Mouse (Mus musculus) brain, adult 2 months (tissue): ENCODE measurements around the gene Eif4g3.
"Not testable (repeated sequence)": the region's sequence is repeated elsewhere in the genome, so short reads cannot be mapped to it uniquely, and the experiment has no call there.

ENCODE experiments used
- DNase-seq: peaks from one replicate; pipeline ENCODE4 v3.0.0; 2011; ENCODE audit warnings: low read depth, low spot score

Gene Eif4g3

DNA sequence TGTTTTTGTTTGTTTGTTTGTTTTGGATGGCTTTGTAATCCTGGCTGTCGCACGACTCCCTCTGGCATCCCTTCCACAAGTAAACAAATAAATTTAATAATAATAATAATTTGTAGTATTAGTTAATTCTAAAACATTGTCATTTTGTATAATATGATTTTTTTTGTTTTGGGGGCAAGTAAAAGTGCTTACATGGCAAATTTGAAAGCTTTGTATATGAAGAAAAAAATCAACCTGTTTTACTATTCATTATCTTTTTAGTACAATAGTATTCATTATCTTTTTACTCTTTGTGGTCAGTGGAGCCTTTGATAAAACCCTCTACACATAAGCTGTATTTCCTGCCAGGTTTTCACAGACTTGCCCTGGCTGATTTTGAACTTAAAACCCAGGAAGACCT, 29.9 kb downstream of the Eif4g3 start:
- DNase-seq, result no peak

GRCm38 (mm10) chr4:138023403-138024100, 30.7 kb downstream of the Eif4g3 start:
- DNase-seq, result no peak

DNA sequence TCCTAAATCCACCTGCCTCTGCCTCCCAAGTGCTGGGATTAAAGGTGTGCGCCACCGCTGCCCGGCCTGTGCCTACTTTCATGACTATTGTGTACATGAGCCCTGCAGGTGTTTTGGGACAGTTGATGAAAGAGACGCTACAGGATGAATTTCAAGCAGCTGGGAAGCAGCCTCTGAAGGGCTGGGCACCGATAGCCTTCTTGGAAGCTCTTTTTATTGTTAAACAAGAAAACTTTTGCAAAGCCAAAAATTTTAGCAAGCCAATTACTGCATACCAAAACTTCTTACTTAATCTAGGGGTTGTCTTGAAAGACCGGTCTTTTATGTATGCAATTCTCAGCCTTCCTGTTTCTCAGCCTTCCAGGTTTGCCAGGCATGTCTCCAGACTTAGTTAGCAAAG, 36.3 kb downstream of the Eif4g3 start:
- DNase-seq, result no peak

GRCm38 (mm10) chr4:138031828-138032227, 39.0 kb downstream of the Eif4g3 start:
- no peak for DNase-seq

DNA sequence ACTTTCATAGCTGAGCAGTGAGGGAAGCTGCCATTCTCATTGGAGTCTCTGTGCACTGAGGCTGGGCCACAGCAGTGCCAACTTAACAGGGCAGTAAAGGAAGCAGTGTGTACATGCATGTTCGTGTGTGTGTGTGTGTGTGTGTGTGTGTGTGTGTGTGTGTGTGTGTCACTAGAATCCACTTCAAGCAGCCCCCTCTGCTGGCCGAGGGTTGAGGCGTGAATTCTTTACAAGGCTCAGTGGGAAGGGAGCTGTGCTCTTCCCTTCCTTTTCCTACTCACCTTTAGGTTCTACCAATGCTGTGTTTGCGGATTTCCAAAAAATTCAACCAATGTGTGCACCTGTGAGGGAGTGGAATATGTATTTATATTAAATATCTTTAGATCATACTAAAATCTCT, 41.0 kb downstream of the Eif4g3 start:
- no peak for DNase-seq

- peak; percentile 59 for DNase-seq
These were observed 42.8 kb downstream of the Eif4g3 start for GRCm38 (mm10) chr4:138035435-138036120.

GRCm38 (mm10) chr4:138037110-138037509, 44.3 kb downstream of the Eif4g3 start:
- DNase-seq, result peak; percentile 73

- no peak for DNase-seq
These were observed 45.1 kb downstream of the Eif4g3 start for GRCm38 (mm10) chr4:138037896-138038295.

DNA sequence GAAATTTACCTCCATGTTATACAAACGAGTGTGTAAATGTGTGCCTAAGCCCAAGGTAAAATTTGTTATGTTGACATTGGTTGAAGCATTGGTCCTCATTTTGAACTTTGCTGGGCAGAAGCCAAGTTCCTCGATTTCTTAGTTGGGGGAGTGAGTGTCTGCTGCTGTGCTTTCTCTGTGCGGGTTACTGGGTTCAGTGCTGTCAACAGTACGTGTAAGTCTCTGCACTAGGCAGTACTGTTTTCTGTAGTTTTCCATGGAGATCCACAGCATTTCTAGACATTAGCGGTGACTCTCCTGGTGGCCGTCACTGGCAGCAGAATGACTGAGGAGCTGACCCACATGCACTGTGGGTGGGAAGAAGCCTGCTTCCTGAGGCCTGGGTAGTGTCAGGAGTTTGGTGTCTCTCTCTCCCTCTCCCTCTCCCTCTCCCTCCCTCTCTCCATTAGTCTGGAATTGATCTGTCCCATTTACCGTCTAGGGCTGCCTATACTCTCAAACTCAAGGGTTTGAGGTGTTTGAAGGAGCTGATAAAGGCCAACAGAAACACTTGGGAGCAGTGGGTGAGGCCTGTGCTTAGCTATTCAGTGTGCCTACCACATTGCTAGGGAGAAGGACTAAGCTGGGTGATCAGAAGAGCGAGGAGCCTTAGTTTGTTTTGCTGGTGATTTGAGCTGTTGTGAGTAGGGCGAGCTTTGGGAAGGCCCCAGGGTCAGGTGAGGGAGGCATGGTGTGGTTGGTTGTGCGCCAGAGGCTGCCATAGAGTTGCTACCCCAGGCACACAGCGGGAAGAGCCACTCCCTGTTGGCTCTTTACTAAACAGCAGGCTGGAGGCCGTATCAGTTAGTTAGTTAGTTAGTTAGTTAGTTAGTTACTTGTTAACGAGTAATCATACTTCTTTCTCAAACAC, 45.8 kb downstream of the Eif4g3 start:
- no peak for DNase-seq

GRCm38 (mm10) chr4:138039275-138039651, 46.4 kb downstream of the Eif4g3 start:
- DNase-seq, result peak; percentile 84

DNA sequence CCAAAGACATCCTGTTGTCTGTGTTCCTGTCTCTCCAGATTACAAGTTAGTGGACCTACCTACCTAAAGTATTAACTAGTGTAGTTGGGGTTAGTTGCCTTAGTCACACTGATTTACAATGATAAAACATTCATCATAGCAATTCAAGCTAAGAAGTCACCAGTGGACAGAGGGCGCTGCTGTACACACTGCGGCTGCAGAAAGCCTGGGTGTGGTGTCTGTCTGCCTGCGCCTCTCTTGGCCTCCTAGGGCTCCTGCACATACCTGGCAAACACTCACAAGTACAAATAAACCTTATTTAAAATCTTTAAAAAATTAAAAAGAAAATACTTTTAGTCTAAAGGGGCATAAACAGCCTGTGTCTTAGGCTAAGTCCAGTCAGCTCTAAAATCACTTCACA, 47.8 kb downstream of the Eif4g3 start:
- DNase-seq, result no peak

- DNase-seq, result no peak
These were observed 48.9 kb downstream of the Eif4g3 start for GRCm38 (mm10) chr4:138041566-138042256.

GRCm38 (mm10) chr4:138042257-138042589, 49.4 kb downstream of the Eif4g3 start:
- no peak for DNase-seq

DNA sequence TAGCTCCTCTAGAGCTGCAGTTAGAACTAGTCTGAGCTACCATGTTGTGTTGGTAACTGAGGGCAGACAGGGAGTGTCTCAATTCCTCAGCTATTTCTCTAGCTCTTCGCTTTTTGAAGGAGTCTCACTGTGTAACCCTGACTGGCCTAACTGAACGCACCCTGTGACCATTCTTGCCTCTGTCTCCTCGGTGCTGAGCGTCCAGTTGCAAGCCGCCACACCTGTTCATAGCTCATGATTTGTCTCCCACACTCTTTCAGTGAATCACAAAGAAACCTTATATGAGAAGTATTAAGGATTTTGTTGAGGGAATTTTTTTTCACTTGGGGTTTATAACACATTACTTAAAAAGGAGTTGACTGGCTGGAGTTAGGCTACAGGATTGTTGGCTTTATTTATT, 49.8 kb downstream of the Eif4g3 start:
- DNase-seq, result no peak

DNA sequence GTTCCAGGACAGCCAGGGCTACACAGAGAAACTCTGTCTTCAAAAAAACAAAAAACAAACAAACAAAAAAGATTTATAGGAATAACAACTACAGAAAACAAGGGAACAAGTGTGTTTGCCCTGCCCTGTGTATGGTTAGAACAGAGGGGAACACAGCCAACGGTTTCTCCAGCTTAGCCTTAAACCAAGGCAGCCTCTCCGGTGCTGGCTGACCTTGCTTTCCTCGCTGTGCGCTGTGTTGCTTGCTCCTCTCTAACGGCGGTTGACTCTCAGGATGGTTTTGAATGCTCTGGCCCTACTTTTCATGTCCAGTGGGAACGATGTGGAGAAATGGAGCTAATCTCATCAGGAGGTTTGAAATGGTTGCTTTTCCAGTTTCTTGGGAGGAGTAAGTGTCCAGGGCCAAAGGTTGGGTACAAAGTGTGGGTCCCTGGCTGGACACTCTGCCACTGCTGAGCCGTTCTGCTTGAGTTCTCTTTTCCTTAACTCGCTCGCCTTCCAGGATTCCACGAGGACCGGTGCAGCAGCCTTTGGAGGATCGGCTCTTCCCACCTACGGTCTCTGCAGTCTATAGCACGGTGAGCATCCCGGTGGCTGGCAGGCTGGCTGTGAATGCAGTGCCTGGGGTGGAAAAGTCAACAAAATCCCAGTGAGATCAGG, 52.1 kb downstream of the Eif4g3 start:
- no peak for DNase-seq

DNA sequence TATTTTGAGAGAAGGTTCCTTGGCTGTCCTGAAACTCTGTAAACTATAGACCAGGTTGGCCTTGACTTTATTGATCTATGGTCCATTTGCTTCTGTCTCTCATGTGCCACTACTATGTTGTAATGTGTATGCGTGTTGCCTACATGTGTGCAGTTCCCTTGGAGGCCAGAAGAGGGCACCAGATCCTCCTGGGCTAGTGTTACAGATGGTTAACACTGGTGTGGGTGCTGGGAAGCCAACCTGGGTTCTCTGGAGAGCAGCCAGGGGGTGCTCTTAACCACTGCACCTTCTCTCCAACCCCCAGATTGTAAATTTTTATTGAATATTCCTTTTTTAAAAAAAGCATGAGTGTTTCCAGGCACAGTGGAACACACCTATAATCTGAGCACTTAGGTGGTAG, 53.0 kb downstream of the Eif4g3 start:
- no peak for DNase-seq

- DNase-seq, result no peak
These were observed 53.5 kb downstream of the Eif4g3 start for GRCm38 (mm10) chr4:138046371-138046770.

- DNase-seq, result peak; percentile 62
These were observed 56.7 kb downstream of the Eif4g3 start for GRCm38 (mm10) chr4:138049547-138049946.

- DNase-seq, result peak; percentile 64
These were observed 58.7 kb downstream of the Eif4g3 start for GRCm38 (mm10) chr4:138051488-138051887.

GRCm38 (mm10) chr4:138056658-138057057, 63.8 kb downstream of the Eif4g3 start:
- DNase-seq, result no peak

GRCm38 (mm10) chr4:138057196-138057754, 64.5 kb downstream of the Eif4g3 start:
- DNase-seq, result not testable (repeated sequence)
